Mouse (Mus musculus) urinary bladder, postnatal 4 days (tissue): ENCODE measurements around the gene Clk2.

Experiments
- DNase-seq, 2 experiments: peaks; one replicate each; pipeline ENCODE4 v3.0.0; 2021 to 2022; ENCODE audit warnings: low spot score in 2 of 2

Clk2 gene

GRCm38 (mm10) chr3:89164506-89165267 is at the start of gene Clk2:
Gene Clk2, plus strand, starts transcription at chr3:89164795.
- DNase-seq: peak; percentile 90 to 94

- DNase-seq: no peak
Measured at GRCm38 (mm10) chr3:89115522-89115921, 49.1 kb upstream of the Clk2 start.

GRCm38 (mm10) chr3:89123313-89123712 is 41.3 kb upstream of the Clk2 start:
- peak; percentile 52 to 66 for DNase-seq

- DNase-seq: no peak
Measured at GRCm38 (mm10) chr3:89124241-89124640, 40.4 kb upstream of the Clk2 start.

GRCm38 (mm10) chr3:89125981-89126380 is 38.6 kb upstream of the Clk2 start:
- DNase-seq: no peak

- DNase-seq: no peak
Measured at GRCm38 (mm10) chr3:89129908-89130307, 34.7 kb upstream of the Clk2 start.

GRCm38 (mm10) chr3:89131816-89132215 is 32.8 kb upstream of the Clk2 start:
- DNase-seq: no peak

GRCm38 (mm10) chr3:89132285-89133062 is 32.1 kb upstream of the Clk2 start:
- DNase-seq: peak in 1 of 2 experiments; percentile 63

GRCm38 (mm10) chr3:89133063-89133450 is 31.5 kb upstream of the Clk2 start:
- DNase-seq: no peak

- no peak for DNase-seq
Measured at GRCm38 (mm10) chr3:89133752-89134151, 30.8 kb upstream of the Clk2 start.

GRCm38 (mm10) chr3:89135958-89136357 is 28.6 kb upstream of the Clk2 start, which contains the start of gene Pklr:
Gene Pklr, plus strand, starts transcription at chr3:89136142.
- DNase-seq: no peak

GRCm38 (mm10) chr3:89136365-89136764 is 28.2 kb upstream of the Clk2 start:
- no peak for DNase-seq

GRCm38 (mm10) chr3:89144821-89145220 is 19.8 kb upstream of the Clk2 start:
- DNase-seq: no peak

GRCm38 (mm10) chr3:89145566-89145965 is 19.0 kb upstream of the Clk2 start:
- no peak for DNase-seq

- no peak for DNase-seq
Measured at GRCm38 (mm10) chr3:89147101-89147978, 17.3 kb upstream of the Clk2 start.

- DNase-seq: no peak
Measured at GRCm38 (mm10) chr3:89147979-89148311, 16.6 kb upstream of the Clk2 start.

- no peak for DNase-seq
Measured at GRCm38 (mm10) chr3:89148567-89148966, 16.0 kb upstream of the Clk2 start.

- DNase-seq: no peak
Measured at GRCm38 (mm10) chr3:89152084-89152835, 12.3 kb upstream of the Clk2 start.

- DNase-seq: no peak
Measured at GRCm38 (mm10) chr3:89156951-89157350, 7.6 kb upstream of the Clk2 start.

- no peak for DNase-seq
Measured at GRCm38 (mm10) chr3:89158651-89159050, 5.9 kb upstream of the Clk2 start.

- peak in 1 of 2 experiments; percentile 80 for DNase-seq
Measured at GRCm38 (mm10) chr3:89159211-89159610, 5.4 kb upstream of the Clk2 start.
